Comparison of ENCODE assay signal across 7 mouse cellular contexts in genomic region chr11:48833731-48834639, GRCm38 (mm10). TPM values are rescaled to one million over a fixed set of nuclear protein-coding genes. Genes with fewer than 3 reads are reported as not detected.
DNase-seq lines count a peak whose midpoint lies in the region; ATAC-seq lines count a peak whose summit lies in the region.

No protein-coding gene starts in this region.

- under 1% methylated on average over 30 of the region's 30 CpGs for WGBS in intestine, embryonic 16.5 days
- WGBS in midbrain, embryonic 11.5 days: under 1% methylated on average over 30 of the region's 30 CpGs

- DNase-seq in adrenal gland, adult 8-10 months: peak; percentile 89
- DNase-seq in embryo, embryonic 9.5 days (ENCODE audit: extremely low spot score): peak; percentile 96
- DNase-seq in gastrocnemius, postnatal 4 days (ENCODE audit: low spot score in 2 of 2): peak; percentile 81 to 87
- peak; percentile 91 for DNase-seq in left cerebral cortex, postnatal 4 days
- peak; percentile 100 for DNase-seq in midbrain, embryonic 11.5 days (ENCODE audit: low spot score, missing footprints)
- peak; percentile 95 for DNase-seq in skeletal muscle tissue, adult 2 months (ENCODE audit: low read depth, low spot score)

- H3K9me3 ChIP-seq in intestine, embryonic 16.5 days (ENCODE audit: control insufficient read depth, low read length): no peaks in the 10 kb centered on the region
- H3K9me3 ChIP-seq in midbrain, embryonic 11.5 days (ENCODE audit: control insufficient read depth, low read length): no peaks in the 10 kb centered on the region

- no peaks in the 10 kb centered on the region for H3K27me3 ChIP-seq in intestine, embryonic 16.5 days (replicated peaks; ENCODE audit: control insufficient read depth, insufficient read depth, low read length)
- peaks cover 20% of the 10 kb centered on the region for H3K27me3 ChIP-seq in midbrain, embryonic 11.5 days (ENCODE audit: control insufficient read depth, insufficient read depth, low read length)

- peak; percentile 80 for ATAC-seq in intestine, embryonic 16.5 days
- ATAC-seq in midbrain, embryonic 11.5 days (ENCODE audit: low FRiP score): peak; percentile 87

- intact Hi-C loops in left cerebral cortex, postnatal 4 days (cut with DNase I): no loop called here

- H3K4me1 ChIP-seq in intestine, embryonic 16.5 days (ENCODE audit: control insufficient read depth, insufficient read depth, low read length): peaks cover 12% of the 10 kb centered on the region
- peaks cover 9% of the 10 kb centered on the region for H3K4me1 ChIP-seq in midbrain, embryonic 11.5 days (ENCODE audit: control insufficient read depth, insufficient read depth, low read length)

- no peaks in the 10 kb centered on the region for H3K36me3 ChIP-seq in intestine, embryonic 16.5 days (ENCODE audit: control insufficient read depth, insufficient read depth, low read length)
- H3K36me3 ChIP-seq in midbrain, embryonic 11.5 days (ENCODE audit: control insufficient read depth, insufficient read depth, low read length): no peaks in the 10 kb centered on the region

- peak overlapping the region; percentile 61 for H3K9ac ChIP-seq in intestine, embryonic 16.5 days (ENCODE audit: low read depth, low read length)
- H3K9ac ChIP-seq in midbrain, embryonic 11.5 days (ENCODE audit: low read length): peak overlapping the region; percentile 35

- H3K4me2 ChIP-seq in intestine, embryonic 16.5 days (ENCODE audit: low read depth, low read length): peak overlapping the region; percentile 60
- H3K4me2 ChIP-seq in midbrain, embryonic 11.5 days: peak overlapping the region; percentile 40

- peak overlapping the region; percentile 66 for H3K4me3 ChIP-seq in intestine, embryonic 16.5 days (ENCODE audit: low read length)
- peak overlapping the region; percentile 37 for H3K4me3 ChIP-seq in midbrain, embryonic 11.5 days (ENCODE audit: low read depth, low read length)

- peak overlapping the region; percentile 77 for H3K27ac ChIP-seq in intestine, embryonic 16.5 days (ENCODE audit: low read length)
- H3K27ac ChIP-seq in midbrain, embryonic 11.5 days (ENCODE audit: low read depth, low read length): no peak overlapping the region

RNA-seq across cellular contexts. Expression of gene Gm12184, which starts 7.5 kb away (rescaled TPM):
- total RNA-seq in adrenal gland, adult 8-10 months (2022): 1 to 10 TPM; 2.9 to 3.5 (median 3.3) TPM
- 1 to 10 TPM; 1.9 to 4.9 TPM for total RNA-seq in gastrocnemius, postnatal 4 days (2021)
- 1.3 and 1.4 TPM in 2 replicates for polyA plus RNA-seq in intestine, embryonic 16.5 days (2015; fragmentation: Nextera tagmentation; extraction: Ambion mirVana)
- total RNA-seq in left cerebral cortex, postnatal 4 days (2021): 1 to 10 TPM in 1 of 2 experiments, under 1 TPM in 1; 0.89 to 2.4 TPM
- 7.4 and 11.5 TPM in 2 replicates for polyA plus RNA-seq in midbrain, embryonic 11.5 days (2014; fragmentation: Nextera tagmentation; extraction: Ambion mirVana)

RNA-seq across cellular contexts. Expression of gene Trim7, which starts 8.0 kb away (rescaled TPM):
- 10 to 100 TPM; 10.1 to 14.9 (median 10.9) TPM for total RNA-seq in adrenal gland, adult 8-10 months (2022)
- total RNA-seq in gastrocnemius, postnatal 4 days (2021): 10 to 100 TPM; 46.3 to 63.6 TPM
- polyA plus RNA-seq in intestine, embryonic 16.5 days (2015; fragmentation: Nextera tagmentation; extraction: Ambion mirVana): 0.78 and 1.2 TPM in 2 replicates
- 10 to 100 TPM in 1 of 2 experiments, 1 to 10 TPM in 1; 9.4 to 12.4 TPM for total RNA-seq in left cerebral cortex, postnatal 4 days (2021)
- 0.40 and 0.73 TPM in 2 replicates for polyA plus RNA-seq in midbrain, embryonic 11.5 days (2014; fragmentation: Nextera tagmentation; extraction: Ambion mirVana)

RNA-seq across cellular contexts. Expression of gene Trim41, which starts 16.8 kb away (rescaled TPM):
- total RNA-seq in adrenal gland, adult 8-10 months (2022): 10 to 100 TPM; 35.5 to 69.9 (median 49.8) TPM
- total RNA-seq in gastrocnemius, postnatal 4 days (2021): 10 to 100 TPM; 26.4 to 30.1 TPM
- polyA plus RNA-seq in intestine, embryonic 16.5 days (2015; fragmentation: Nextera tagmentation; extraction: Ambion mirVana): 4.1 and 5.9 TPM in 2 replicates
- 10 to 100 TPM; 53.6 to 54.3 TPM for total RNA-seq in left cerebral cortex, postnatal 4 days (2021)
- polyA plus RNA-seq in midbrain, embryonic 11.5 days (2014; fragmentation: Nextera tagmentation; extraction: Ambion mirVana): 3.6 and 3.9 TPM in 2 replicates

RNA-seq across cellular contexts. Expression of gene Rack1, which starts 33.9 kb away (rescaled TPM):
- total RNA-seq in adrenal gland, adult 8-10 months (2022): 100 to 1,000 TPM; 568 to 660 (median 629) TPM
- 100 to 1,000 TPM; 692 to 818 TPM for total RNA-seq in gastrocnemius, postnatal 4 days (2021)
- 713 and 755 TPM in 2 replicates for polyA plus RNA-seq in intestine, embryonic 16.5 days (2015; fragmentation: Nextera tagmentation; extraction: Ambion mirVana)
- total RNA-seq in left cerebral cortex, postnatal 4 days (2021): 100 to 1,000 TPM; 486 to 572 TPM
- 592 and 633 TPM in 2 replicates for polyA plus RNA-seq in midbrain, embryonic 11.5 days (2014; fragmentation: Nextera tagmentation; extraction: Ambion mirVana)

RNA-seq across cellular contexts. Expression of gene Irgm1, which starts 37.5 kb away (rescaled TPM):
- total RNA-seq in adrenal gland, adult 8-10 months (2022): 10 to 100 TPM; 21.0 to 26.7 (median 25.2) TPM
- 1 to 10 TPM; 7.9 to 8.0 TPM for total RNA-seq in gastrocnemius, postnatal 4 days (2021)
- 15.6 and 15.8 TPM in 2 replicates for polyA plus RNA-seq in intestine, embryonic 16.5 days (2015; fragmentation: Nextera tagmentation; extraction: Ambion mirVana)
- 1 to 10 TPM; 1.4 TPM for total RNA-seq in left cerebral cortex, postnatal 4 days (2021)
- polyA plus RNA-seq in midbrain, embryonic 11.5 days (2014; fragmentation: Nextera tagmentation; extraction: Ambion mirVana): 2.2 and 2.3 TPM in 2 replicates
